Mouse (Mus musculus) limb, embryonic 11.5 days (tissue): ENCODE measurements around the gene Cyp2f2. TPM values are rescaled to one million over a fixed set of nuclear protein-coding genes. Genes with fewer than 3 reads are reported as not detected.
A peak's percentile ranks its signal among the peaks of the same experiment; 100 is the strongest.

Source experiments
- ATAC-seq: fragments of 200-750 bp; cut with Nextera tagmentation; 2 replicates; pipeline ENCODE4 v1.8.0; 2017; ENCODE audit warnings: low read depth; ENCODE audit not compliant: insufficient number of reproducible peaks, low FRiP score, low TSS enrichment
- DNase-seq: peaks from one replicate; pipeline ENCODE4 v3.0.0-alpha.2; 2015; ENCODE audit warnings: low spot score
- H3K27ac ChIP-seq: fragments of 300-500 bp; sonication (generic); replicated peaks from 2 replicates; pipeline ENCODE4 v1.5.1; 2014; ENCODE audit warnings: low read depth, mild to moderate bottlenecking, low read length
- H3K27me3 ChIP-seq: fragments of 300-500 bp; sonication (generic); 2 replicates; pipeline ENCODE4 v1.6.1; 2014; ENCODE audit warnings: mild to moderate bottlenecking, low read length, mixed read lengths; ENCODE audit not compliant: control insufficient read depth, insufficient read depth
- H3K36me3 ChIP-seq: fragments of 300-500 bp; sonication (generic); 2 replicates; pipeline ENCODE4 v1.6.1; 2014; ENCODE audit warnings: mild to moderate bottlenecking, low read length, moderate library complexity, mixed read lengths; ENCODE audit not compliant: control insufficient read depth, insufficient read depth
- H3K4me1 ChIP-seq: fragments of 300-500 bp; sonication (generic); 2 replicates; pipeline ENCODE4 v1.6.1; 2014; ENCODE audit warnings: low read length, mixed read lengths; ENCODE audit not compliant: control insufficient read depth, insufficient read depth
- H3K4me2 ChIP-seq: fragments of 300-500 bp; sonication (generic); 2 replicates; pipeline ENCODE4 v1.6.1; 2014; ENCODE audit warnings: low read depth, mild to moderate bottlenecking, moderate library complexity; ENCODE audit not compliant: severe bottlenecking
- H3K4me3 ChIP-seq: fragments of 300-500 bp; sonication (generic); 2 replicates; pipeline ENCODE4 v1.5.1; 2014; ENCODE audit warnings: low read depth, low read length
- H3K9ac ChIP-seq: fragments of 300-500 bp; sonication (generic); 2 replicates; pipeline ENCODE4 v1.6.1; 2014; ENCODE audit warnings: mild to moderate bottlenecking, low read length
- H3K9me3 ChIP-seq: fragments of 300-500 bp; sonication (generic); 2 replicates; pipeline ENCODE4 v1.6.1; 2016; ENCODE audit warnings: low read length; ENCODE audit not compliant: control insufficient read depth
- WGBS: fragments of 180-500 bp; shearing (Covaris S2); extraction: QIAGEN DNeasy Blood & Tissue Kit; methylation state at CpG from one replicate; pipeline ENCODE4 v1.1.7; 2014; 5-methylcytosine and 5-hydroxymethylcytosine counted together
- polyA plus RNA-seq: library from polyadenylated mRNA; unstranded; fragments of >200 nt; fragmentation: Nextera tagmentation; extraction: Ambion mirVana; gene quantifications from 2 replicates; pipeline ENCODE4 v1.2.1, GENCODE M21; 2014

The Cyp2f2 gene
- polyA plus RNA-seq, 1 experiment from 2014 or later: not detected

- Histone ChIP-seq H3K4me3 (peak overlapping the region; percentile 65), H3K36me3 (no peaks in the 10 kb centered on the region; the same call in 1 of the 2 replicates), H3K9me3 (no peaks in the 10 kb centered on the region), H3K27ac (no peak overlapping the region; the same call in 1 of the 2 replicates), H3K4me2 (peak overlapping the region; percentile 45), H3K27me3 (no peaks in the 10 kb centered on the region), H3K4me1 (0 out of 2 replicates have a peak, but pooled peaks cover 3% of the 10 kb centered on the region), H3K9ac (peak overlapping the region; percentile 56)
- ATAC-seq (peak; percentile 8), DNase-seq (no peak)
- WGBS: 22% methylated on average over 4 of the region's 4 CpGs
Observed at GRCm38 (mm10) chr7:27177942-27178323, 58.2 kb downstream of the Cyp2f2 start.

- H3K36me3 ChIP-seq: no peaks in the 10 kb centered on the region; the same call in 1 of the 2 replicates
- peak within 1 kb of the TSS; percentile 65 for H3K4me3 ChIP-seq
- peak within 1 kb of the TSS; percentile 74 for H3K27ac ChIP-seq
Observed at GRCm38 (mm10) chr7:27178324-27179216, 58.9 kb downstream of the Cyp2f2 start, which contains the start of gene Rab4b. TSS of gene Rab4b (minus strand) at chr7:27178896.

GRCm38 (mm10) chr7:27179217-27179918 is 59.7 kb downstream of the Cyp2f2 start:
- peak overlapping the region; percentile 40; the same call in 1 of the 2 replicates for H3K4me2 ChIP-seq
- peak overlapping the region; percentile 38; the same call in 1 of the 2 replicates for H3K9ac ChIP-seq
- ATAC-seq: no peak

More at GRCm38 (mm10) chr7:27178324-27179216, 58.9 kb downstream of the Cyp2f2 start, which contains the start of gene Rab4b:
- Histone ChIP-seq H3K27me3 (no peaks in the 10 kb centered on the region), H3K9ac (peak within 1 kb of the TSS; percentile 57), H3K9me3 (no peaks in the 10 kb centered on the region), H3K4me2 (peak within 1 kb of the TSS; percentile 45), H3K4me1 (0 out of 2 replicates have a peak, but pooled peaks cover 3% of the 10 kb centered on the region)
- peak; percentile 98 for ATAC-seq
- DNase-seq: peak; percentile 99
- under 1% methylated on average over 53 of the region's 53 CpGs for WGBS

GRCm38 (mm10) chr7:27180036-27180435 is 60.3 kb downstream of the Cyp2f2 start:
- H3K9me3 ChIP-seq: no peaks in the 10 kb centered on the region
- ATAC-seq (no peak), DNase-seq (no peak)
- H3K4me1 ChIP-seq: 0 out of 2 replicates have a peak, but pooled peaks cover 3% of the 10 kb centered on the region
- WGBS: 84% methylated on average over 5 of the region's 5 CpGs
- no peaks in the 10 kb centered on the region for H3K27me3 ChIP-seq
- no peak overlapping the region for H3K9ac ChIP-seq
- no peak overlapping the region for H3K4me2 ChIP-seq
- H3K36me3 ChIP-seq: peaks cover 2% of the 10 kb centered on the region; the same call in 1 of the 2 replicates
- H3K27ac ChIP-seq: no peak overlapping the region
- no peak overlapping the region for H3K4me3 ChIP-seq

More at GRCm38 (mm10) chr7:27179217-27179918, 59.7 kb downstream of the Cyp2f2 start:
- 48% methylated on average over 16 of the region's 16 CpGs for WGBS
- Histone ChIP-seq H3K4me1 (0 out of 2 replicates have a peak, but pooled peaks cover 3% of the 10 kb centered on the region), H3K27me3 (no peaks in the 10 kb centered on the region), H3K27ac (0 out of 2 replicates have a peak overlapping the region, but pooled peaks have one; percentile 39), H3K4me3 (peak overlapping the region; percentile 26), H3K9me3 (no peaks in the 10 kb centered on the region), H3K36me3 (no peaks in the 10 kb centered on the region; the same call in 1 of the 2 replicates)
- no peak for DNase-seq

- H3K27ac ChIP-seq: no peak within 1 kb of the TSS
- DNase-seq: no peak
Observed at GRCm38 (mm10) chr7:27180837-27181695, 61.4 kb downstream of the Cyp2f2 start, which contains the start of the genes Gm21983 and Mia. TSS of gene Gm21983 (minus strand) at chr7:27181086. TSS of gene Mia (minus strand) at chr7:27181157.

GRCm38 (mm10) chr7:27182498-27182897 is 62.8 kb downstream of the Cyp2f2 start:
- Histone ChIP-seq H3K4me3 (no peak overlapping the region), H3K36me3 (peaks cover 18% of the 10 kb centered on the region), H3K9ac (no peak overlapping the region), H3K27ac (no peak overlapping the region), H3K4me1 (0 out of 2 replicates have a peak, but pooled peaks cover 3% of the 10 kb centered on the region), H3K4me2 (no peak overlapping the region), H3K9me3 (no peaks in the 10 kb centered on the region), H3K27me3 (no peaks in the 10 kb centered on the region)
- ATAC-seq: no peak
- WGBS: 89% methylated on average over 1 of the region's 1 CpGs
- DNase-seq: no peak

More at GRCm38 (mm10) chr7:27180837-27181695, 61.4 kb downstream of the Cyp2f2 start, which contains the start of the genes Gm21983 and Mia:
- H3K4me3 ChIP-seq: no peak within 1 kb of the TSS
- 0 out of 2 replicates have a peak, but pooled peaks cover 3% of the 10 kb centered on the region for H3K4me1 ChIP-seq
- no peak within 1 kb of the TSS for H3K4me2 ChIP-seq
- 65% methylated on average over 14 of the region's 14 CpGs for WGBS
- ATAC-seq: no peak
- no peaks in the 10 kb centered on the region for H3K27me3 ChIP-seq
- no peak within 1 kb of the TSS for H3K9ac ChIP-seq
- H3K36me3 ChIP-seq: peaks cover 11% of the 10 kb centered on the region
- no peaks in the 10 kb centered on the region for H3K9me3 ChIP-seq
